Mouse (Mus musculus) T-helper 17 cell (primary cell): ENCODE measurements at regions not wholly inside any gene's neighbourhood (a gene's known extent, or its start where the extent isn't known, plus 50 kb on each side); places are given as distances from the start of the nearest gene placed in this dataset.
"Not testable (repeated sequence)": the region's sequence is repeated elsewhere in the genome, so short reads cannot be mapped to it uniquely, and the experiment has no call there.

ENCODE experiments used
- in situ Hi-C, 2 experiments: fragments of 300-600 bp; cut with MboI, MseI; formaldehyde crosslinking; loops; 1 replicate in 1 of 2; 2 replicates in 1 of 2; pipeline ENCODE4 v1.15.1; 2025; ENCODE audit warnings: high pct_unique_total_duplicates in 2 of 2

- in situ Hi-C loops = no loop called here
These were observed 670.4 kb upstream of the Cdh12 start for GRCm38 (mm10) chr15:19778651-19779050.

GRCm38 (mm10) chr15:19783883-19784282 lies 665.2 kb upstream of the Cdh12 start:
- in situ Hi-C loops = no loop called here

- in situ Hi-C loops = no loop called here
These were observed 642.1 kb upstream of the Cdh12 start for GRCm38 (mm10) chr15:19806994-19807393.

DNA sequence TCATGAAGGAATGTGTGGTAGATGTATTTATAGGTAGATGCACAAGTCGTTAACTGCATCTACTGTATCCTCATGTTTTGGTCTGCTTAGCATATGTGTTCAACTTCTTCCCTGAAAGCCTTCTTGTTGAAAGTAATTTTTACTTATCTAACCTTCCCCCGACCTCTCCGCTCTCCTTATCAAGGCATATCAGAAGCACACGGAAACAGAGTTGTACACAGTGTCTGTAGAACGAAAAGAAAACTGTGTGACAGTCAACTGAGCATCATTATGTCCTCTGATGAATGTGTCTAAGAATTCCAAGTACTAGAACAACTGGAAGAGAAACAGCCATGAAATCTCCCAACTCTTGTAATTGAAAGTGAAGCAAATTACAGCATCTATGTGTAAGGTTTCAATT lies 635.4 kb upstream of the Cdh12 start:
- in situ Hi-C loops = loop anchor here in 1 of 2 experiments (10.0 kb wide), 1 partner anchor 791 kb away; no protein-coding TSS in a partner anchor

- in situ Hi-C loops = not testable (repeated sequence)
These were observed 592.0 kb upstream of the Cdh12 start for GRCm38 (mm10) chr15:19856892-19857655.

- in situ Hi-C loops = no loop called here
These were observed 591.4 kb upstream of the Cdh12 start for GRCm38 (mm10) chr15:19857656-19858006.

GRCm38 (mm10) chr15:19858668-19859067 lies 590.4 kb upstream of the Cdh12 start:
- in situ Hi-C loops = no loop called here

DNA sequence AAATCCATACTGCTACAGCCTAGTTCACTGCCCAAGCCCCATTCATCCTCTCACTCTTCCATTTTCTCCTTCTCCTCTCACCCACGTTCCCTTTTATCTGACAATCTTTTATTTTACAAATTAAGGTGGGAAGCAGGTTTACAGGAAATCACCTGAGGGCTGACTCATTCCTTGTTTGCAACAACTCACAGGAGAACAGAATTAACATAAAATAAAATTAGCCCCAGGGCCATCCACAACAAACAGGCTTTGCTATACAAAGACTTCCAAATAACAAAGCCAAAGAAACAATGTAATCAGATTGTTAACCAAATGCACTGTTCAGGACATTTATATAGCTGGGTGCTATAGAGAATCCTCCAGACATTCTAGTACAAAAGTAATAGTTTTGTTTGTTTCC lies 585.1 kb upstream of the Cdh12 start:
- in situ Hi-C loops = loop anchor here in 1 of 2 experiments (10.0 kb wide), 1 partner anchor 849 kb away; no protein-coding TSS in a partner anchor

GRCm38 (mm10) chr15:19866559-19866958 lies 582.5 kb upstream of the Cdh12 start:
- in situ Hi-C loops = loop anchor here in 1 of 2 experiments (10.0 kb wide), 1 partner anchor 852 kb away; no protein-coding TSS in a partner anchor

- in situ Hi-C loops = loop anchor here in 1 of 2 experiments (10.0 kb wide), 1 partner anchor 854 kb away; no protein-coding TSS in a partner anchor
These were observed 580.0 kb upstream of the Cdh12 start for GRCm38 (mm10) chr15:19869041-19869440.

DNA sequence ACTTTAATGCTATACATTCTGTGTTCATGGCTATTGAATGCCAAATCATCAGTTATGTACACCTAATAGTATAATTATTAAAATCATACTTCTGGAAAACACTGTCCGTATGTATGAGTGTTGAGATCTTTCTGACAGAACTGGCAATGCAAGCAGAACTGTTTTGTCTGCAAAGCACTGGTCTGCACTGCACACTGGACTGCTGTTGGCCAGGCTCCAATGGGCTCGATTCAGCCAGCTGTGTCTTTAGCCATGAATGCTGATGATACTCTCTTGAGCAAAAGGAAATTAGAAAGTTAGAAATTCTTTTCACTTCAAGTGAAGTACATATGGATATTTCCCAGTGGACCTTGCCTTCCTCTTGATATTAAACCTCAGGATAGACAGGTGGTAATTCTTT lies 576.5 kb upstream of the Cdh12 start:
- in situ Hi-C loops = no loop called here
